Mouse (Mus musculus) spleen, adult 2 months (tissue): ENCODE results near the gene Snupn.

Experiments
- CTCF ChIP-seq: fragments of 200-500 bp; IDR thresholded peaks from 2 replicates; pipeline ENCODE4 v1.5.1; 2011; ENCODE audit warnings: mild to moderate bottlenecking, inconsistent platforms; ENCODE audit not compliant: insufficient read depth, insufficient read length, insufficient replicate concordance; ENCODE audit errors: extremely low read depth
- POLR2A ChIP-seq: fragments of 200-500 bp; IDR thresholded peaks from 2 replicates; pipeline ENCODE4 v1.6.1; 2011; ENCODE audit warnings: low read depth, low read length, inconsistent platforms

DNA sequence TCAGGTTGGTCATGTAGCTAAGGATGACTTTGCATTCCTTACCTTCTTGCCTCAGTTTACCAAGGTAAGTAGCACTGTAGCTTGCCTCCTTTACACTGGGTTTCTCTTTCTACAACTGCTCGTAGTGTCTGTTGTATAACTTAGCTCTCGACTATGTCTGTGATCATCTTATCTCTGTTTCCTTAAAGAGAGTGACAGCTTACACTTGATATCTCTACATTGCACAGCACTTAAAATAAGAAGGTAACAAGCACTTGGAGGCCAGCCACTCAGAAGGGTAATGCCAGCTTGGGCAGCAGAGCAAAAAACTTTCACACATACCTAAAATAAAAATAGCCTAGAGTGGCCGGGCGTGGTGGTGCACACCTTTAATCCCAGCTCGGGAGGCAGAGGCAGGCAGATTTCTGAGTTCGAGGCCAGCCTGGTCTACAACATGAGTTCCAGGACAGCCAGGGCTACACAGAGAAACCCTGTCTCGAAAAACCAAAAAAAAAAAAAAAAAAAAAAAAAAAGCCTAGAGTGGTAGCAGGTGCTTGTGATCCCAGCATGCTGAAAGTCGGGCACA lies 23.4 kb downstream of the Snupn start:
- TF ChIP-seq CTCF (no peak), POLR2A (no peak)
